Mouse (Mus musculus) bone marrow macrophage, adult 2 months (primary cell): ENCODE data around the gene Cops6.

ENCODE experiments used
- CTCF ChIP-seq: IDR thresholded peaks from 2 replicates; pipeline ENCODE4 v1.5.1; 2012; ENCODE audit warnings: low read depth, mild to moderate bottlenecking, low read length, moderate library complexity
- POLR2A ChIP-seq: IDR thresholded peaks from 2 replicates; pipeline ENCODE4 v1.6.1; 2012; ENCODE audit warnings: mild to moderate bottlenecking, low read depth, low read length, borderline replicate concordance

DNA sequence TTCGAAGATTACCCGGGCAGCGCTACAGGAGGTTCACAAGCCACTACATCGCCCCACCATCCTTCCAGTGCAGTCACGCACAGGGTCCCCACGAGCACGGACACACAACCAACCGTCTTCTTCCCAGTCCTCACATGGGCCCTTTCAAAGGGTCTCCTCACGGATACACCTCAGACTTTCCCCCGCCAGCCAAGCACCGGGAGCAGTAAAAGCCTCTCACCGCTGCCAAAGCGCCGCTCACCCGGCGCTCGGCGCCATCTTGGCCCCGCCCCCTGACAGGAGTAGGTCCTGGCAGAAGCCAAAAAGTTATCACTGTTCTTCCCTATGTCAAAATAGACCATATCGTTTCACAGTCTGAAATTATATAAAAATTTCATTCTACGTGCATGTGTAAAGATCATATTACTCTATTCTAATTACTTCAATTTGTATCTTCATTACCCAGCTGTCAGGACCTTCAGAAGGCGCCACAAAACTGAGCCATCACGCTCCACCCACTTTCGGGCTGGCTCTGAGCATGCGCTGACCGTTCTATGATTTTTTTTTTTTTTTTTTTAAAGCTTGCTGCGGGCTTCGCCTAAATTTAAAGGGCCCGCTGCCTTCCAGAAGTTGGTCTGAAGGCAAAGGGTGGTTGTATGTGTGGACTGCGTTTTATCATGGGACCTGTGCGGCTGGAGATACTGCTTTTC is 26.2 kb downstream of the Cops6 start, which contains the start of the genes Taf6 and Cnpy4:
- TF ChIP-seq CTCF (no peak), POLR2A (peak; percentile 99)
